In the genomic region with DNA sequence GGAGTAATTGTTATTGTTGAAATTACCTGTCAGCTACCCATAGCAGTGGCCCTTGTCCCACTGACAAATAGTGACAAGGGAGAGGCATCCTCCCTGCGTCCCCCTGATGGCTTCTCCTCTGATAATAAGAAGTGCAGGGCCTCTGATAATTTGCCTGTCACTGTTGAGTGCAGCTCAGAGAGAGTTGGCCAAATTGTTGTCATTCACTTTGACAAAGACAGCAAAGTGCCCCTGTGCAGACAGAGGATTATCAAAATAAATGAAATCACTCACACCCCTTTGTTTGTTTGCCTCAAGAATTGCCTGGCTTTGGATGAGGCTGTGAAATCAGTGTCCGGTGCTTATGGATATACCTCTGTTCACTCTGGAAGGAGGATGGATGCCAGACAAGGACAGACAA, we compare ENCODE assay signal across 14 mouse cellular contexts.
DNase-seq lines count a peak whose midpoint lies in the region; ATAC-seq lines count a peak whose summit lies in the region.
"Had no signal": no experiment of that assay in that cellular context is flagged by ENCODE, and none has a peak within 500 bp of the region (broad histone marks: within the 10 kb centered on the region; RNA-seq: fewer than 3 reads in every experiment).

No protein-coding gene starts in this region.

- peaks cover 16% of the 10 kb centered on the region for H3K4me1 ChIP-seq in hindbrain, embryonic 11.5 days (replicated peaks; ENCODE audit: control insufficient read depth, insufficient read depth, low read length)
- peaks cover 75% of the 10 kb centered on the region for H3K4me1 ChIP-seq in hindbrain, embryonic 10.5 days (replicated peaks)
- peaks cover 68% of the 10 kb centered on the region for H3K4me1 ChIP-seq in hindbrain, embryonic 13.5 days (replicated peaks)
- peaks cover 61% of the 10 kb centered on the region for H3K4me1 ChIP-seq in neural tube, embryonic 12.5 days

- 40% methylated on average over 2 of the region's 2 CpGs for WGBS in hindbrain, embryonic 11.5 days
- WGBS in hindbrain, embryonic 10.5 days, result 48% methylated on average over 2 of the region's 2 CpGs
- 33% methylated on average over 2 of the region's 2 CpGs for WGBS in hindbrain, embryonic 13.5 days
- WGBS in neural tube, embryonic 12.5 days, result 22% methylated on average over 2 of the region's 2 CpGs

- H3K9ac ChIP-seq in hindbrain, embryonic 11.5 days (ENCODE audit: low read depth, low read length), result no peak overlapping the region
- H3K9ac ChIP-seq in hindbrain, embryonic 13.5 days, result no peak overlapping the region
- 0 out of 2 replicates have a peak overlapping the region, but pooled peaks have one; percentile 21 for H3K9ac ChIP-seq in neural tube, embryonic 12.5 days
- H3K9ac ChIP-seq: embryonic facial prominence, embryonic 13.5 days; forebrain, embryonic 13.5 days had no signal

- no peaks in the 10 kb centered on the region for H3K36me3 ChIP-seq in hindbrain, embryonic 11.5 days (ENCODE audit: control insufficient read depth, insufficient read depth, low read length)
- H3K36me3 ChIP-seq in hindbrain, embryonic 10.5 days, result no peaks in the 10 kb centered on the region
- H3K36me3 ChIP-seq in hindbrain, embryonic 13.5 days, result no peaks in the 10 kb centered on the region
- H3K36me3 ChIP-seq in neural tube, embryonic 12.5 days, result no peaks in the 10 kb centered on the region
- H3K36me3 ChIP-seq: embryonic facial prominence, embryonic 13.5 days had no signal

- no peak overlapping the region for H3K4me3 ChIP-seq in hindbrain, embryonic 11.5 days (ENCODE audit: low read depth, low read length)
- H3K4me3 ChIP-seq in hindbrain, embryonic 10.5 days, result no peak overlapping the region
- H3K4me3 ChIP-seq in hindbrain, embryonic 13.5 days, result no peak overlapping the region
- no peak overlapping the region for H3K4me3 ChIP-seq in neural tube, embryonic 12.5 days
- H3K4me3 ChIP-seq: embryonic facial prominence, embryonic 13.5 days; forebrain, embryonic 13.5 days had no signal

- H3K27ac ChIP-seq in hindbrain, embryonic 11.5 days (ENCODE audit: low read depth, low read length), result peak overlapping the region; percentile 2; the same call in 1 of the 2 replicates
- no peak overlapping the region for H3K27ac ChIP-seq in hindbrain, embryonic 10.5 days
- peak overlapping the region; percentile 89 for H3K27ac ChIP-seq in hindbrain, embryonic 13.5 days
- no peak overlapping the region; the same call in 1 of the 2 replicates for H3K27ac ChIP-seq in neural tube, embryonic 12.5 days
- H3K27ac ChIP-seq: embryonic facial prominence, embryonic 13.5 days; forebrain, embryonic 13.5 days; macrophage had no signal

- no peaks in the 10 kb centered on the region for H3K27me3 ChIP-seq in hindbrain, embryonic 11.5 days (ENCODE audit: control insufficient read depth, insufficient read depth, low read length)
- peaks cover 3% of the 10 kb centered on the region; the same call in 1 of the 2 replicates for H3K27me3 ChIP-seq in hindbrain, embryonic 10.5 days (ENCODE audit: insufficient read depth, poor library complexity, severe bottlenecking)
- no peaks in the 10 kb centered on the region for H3K27me3 ChIP-seq in hindbrain, embryonic 13.5 days
- H3K27me3 ChIP-seq in neural tube, embryonic 12.5 days (replicated peaks), result no peaks in the 10 kb centered on the region

- no peaks in the 10 kb centered on the region for H3K9me3 ChIP-seq in hindbrain, embryonic 11.5 days (ENCODE audit: control insufficient read depth, low read length)
- no peaks in the 10 kb centered on the region for H3K9me3 ChIP-seq in hindbrain, embryonic 10.5 days
- H3K9me3 ChIP-seq in hindbrain, embryonic 13.5 days, result no peaks in the 10 kb centered on the region
- no peaks in the 10 kb centered on the region for H3K9me3 ChIP-seq in neural tube, embryonic 12.5 days
- H3K9me3 ChIP-seq: embryonic facial prominence, embryonic 13.5 days; forebrain, embryonic 13.5 days had no signal

- no peak overlapping the region for H3K4me2 ChIP-seq in hindbrain, embryonic 11.5 days (replicated peaks; ENCODE audit: low read depth, low read length)
- peak overlapping the region; percentile 13; the same call in 1 of the 2 replicates for H3K4me2 ChIP-seq in hindbrain, embryonic 13.5 days
- peak overlapping the region; percentile 59; the same call in 1 of the 2 replicates for H3K4me2 ChIP-seq in neural tube, embryonic 12.5 days (replicated peaks)
- H3K4me2 ChIP-seq: embryonic facial prominence, embryonic 13.5 days had no signal

- no peak for ATAC-seq in hindbrain, embryonic 11.5 days (ENCODE audit: low FRiP score)
- ATAC-seq in hindbrain, embryonic 13.5 days (ENCODE audit: low FRiP score), result no peak
- ATAC-seq in neural tube, embryonic 12.5 days (ENCODE audit: low FRiP score, low read depth), result no peak
- ATAC-seq: CD4-positive, CD25-positive, alpha-beta regulatory T cell, adult 4 months; forebrain, embryonic 13.5 days had no signal

- DNase-seq in hindbrain, embryonic 11.5 days (ENCODE audit: low spot score), result no peak
- no peak for DNase-seq in hindbrain, embryonic 10.5 days (ENCODE audit: low spot score)
- peak; percentile 60 to 71 for DNase-seq in cerebellum, postnatal 10 days
- no peak for DNase-seq in left cerebral cortex, adult 9 months (ENCODE audit: low spot score in 2 of 2)
- no peak for DNase-seq in spleen, postnatal 10 days (ENCODE audit: low spot score in 2 of 2)
- DNase-seq: adrenal gland, adult 2 months; kidney, postnatal 10 days; right cerebral cortex, adult 18-20 months had no signal

Comparison
In these comparisons a context has a peak if more than half of its experiments do, and no peak if none do; other contexts are left out.
1. H3K27ac ChIP-seq: peak in hindbrain, embryonic 11.5 days (single experiment) and hindbrain, embryonic 13.5 days (single experiment); none in hindbrain, embryonic 10.5 days (single experiment) and neural tube, embryonic 12.5 days (single experiment).
2. DNase-seq: peak in cerebellum, postnatal 10 days (2 of 2); none in hindbrain, embryonic 11.5 days (single experiment), hindbrain, embryonic 10.5 days (single experiment), left cerebral cortex, adult 9 months (0 of 2) and spleen, postnatal 10 days (0 of 2).